Mouse (Mus musculus): Measurements from ENCODE around the gene Samd5.

Samd5 gene

GRCm38 (mm10) chr10:9650050-9650825 lies 24.8 kb downstream of the Samd5 start:
- peak; percentile 92 for ATAC-seq (ENCODE audit: low TSS enrichment)

GRCm38 (mm10) chr10:9648464-9648863 lies 26.5 kb downstream of the Samd5 start:
- ATAC-seq (ENCODE audit: low TSS enrichment): 0 out of 2 replicates have a peak, but pooled peaks have one; percentile 38

- peak; percentile 39; the same call in 1 of the 2 replicates for ATAC-seq (ENCODE audit: low TSS enrichment)
These were observed 27.3 kb downstream of the Samd5 start for GRCm38 (mm10) chr10:9647741-9648140.

GRCm38 (mm10) chr10:9646391-9646790 lies 28.6 kb downstream of the Samd5 start:
- no peak for ATAC-seq (ENCODE audit: low TSS enrichment)

GRCm38 (mm10) chr10:9643531-9643930 lies 31.5 kb downstream of the Samd5 start:
- ATAC-seq (ENCODE audit: low TSS enrichment): no peak

- ATAC-seq (ENCODE audit: low TSS enrichment): peak; percentile 83
These were observed 32.9 kb downstream of the Samd5 start for GRCm38 (mm10) chr10:9642077-9642476.

GRCm38 (mm10) chr10:9640678-9641077 lies 34.3 kb downstream of the Samd5 start:
- ATAC-seq (ENCODE audit: low TSS enrichment): no peak

- no peak for ATAC-seq (ENCODE audit: low TSS enrichment)
These were observed 35.0 kb downstream of the Samd5 start for GRCm38 (mm10) chr10:9640056-9640455.

- no peak for ATAC-seq (ENCODE audit: low TSS enrichment)
These were observed 49.7 kb downstream of the Samd5 start for GRCm38 (mm10) chr10:9625356-9625755.

GRCm38 (mm10) chr10:9621926-9622688 lies 52.9 kb downstream of the Samd5 start:
- ATAC-seq (ENCODE audit: low TSS enrichment): no peak

GRCm38 (mm10) chr10:9621055-9621454 lies 54.0 kb downstream of the Samd5 start:
- ATAC-seq (ENCODE audit: low TSS enrichment): no peak

- no peak for ATAC-seq (ENCODE audit: low TSS enrichment)
These were observed 60.0 kb downstream of the Samd5 start for GRCm38 (mm10) chr10:9615009-9615408.

GRCm38 (mm10) chr10:9608854-9609253 lies 66.2 kb downstream of the Samd5 start:
- no peak for ATAC-seq (ENCODE audit: low TSS enrichment)

- no peak for ATAC-seq (ENCODE audit: low TSS enrichment)
These were observed 67.9 kb downstream of the Samd5 start for GRCm38 (mm10) chr10:9607155-9607554.

- ATAC-seq (ENCODE audit: low TSS enrichment): no peak
These were observed 69.4 kb downstream of the Samd5 start for GRCm38 (mm10) chr10:9605635-9606034.

- ATAC-seq (ENCODE audit: low TSS enrichment): no peak
These were observed 71.7 kb downstream of the Samd5 start for GRCm38 (mm10) chr10:9603290-9603689.

- peak; percentile 73 for ATAC-seq (ENCODE audit: low TSS enrichment)
These were observed 72.2 kb downstream of the Samd5 start for GRCm38 (mm10) chr10:9602845-9603244.

GRCm38 (mm10) chr10:9602389-9602788 lies 72.6 kb downstream of the Samd5 start:
- ATAC-seq (ENCODE audit: low TSS enrichment): peak; percentile 88

- ATAC-seq (ENCODE audit: low TSS enrichment): no peak
These were observed 78.8 kb downstream of the Samd5 start for GRCm38 (mm10) chr10:9596228-9596627.

- ATAC-seq (ENCODE audit: low TSS enrichment): no peak
These were observed 80.3 kb downstream of the Samd5 start for GRCm38 (mm10) chr10:9594666-9595065.

- peak; percentile 57 for ATAC-seq (ENCODE audit: low TSS enrichment)
These were observed 84.4 kb downstream of the Samd5 start for GRCm38 (mm10) chr10:9590606-9591005.

- peak; percentile 97 for ATAC-seq (ENCODE audit: low TSS enrichment)
These were observed 88.7 kb downstream of the Samd5 start for GRCm38 (mm10) chr10:9586328-9586727.

- no peak for ATAC-seq (ENCODE audit: low TSS enrichment)
These were observed 95.6 kb downstream of the Samd5 start for GRCm38 (mm10) chr10:9579374-9579773.

Measured in frontal cortex, adult (tissue).